Mouse (Mus musculus) adrenal gland, postnatal 36 days (tissue): ENCODE measurements around the gene Prlr. TPM values are rescaled to one million over a fixed set of nuclear protein-coding genes. Genes with fewer than 3 reads are reported as not detected.

ENCODE experiments used
- DNase-seq, 2 experiments: peaks; one replicate each; pipeline ENCODE4 v3.0.0; 2021; ENCODE audit warnings: mixed read lengths in 1 of 2
- total RNA-seq, 2 experiments: library from RNA; stranded (reverse); gene quantifications; 2 replicates each; pipeline ENCODE4 v1.2.3; 2021

The Prlr gene
- total RNA-seq, 2 experiments from 2014 or later = 99.0 to 257 TPM

DNA sequence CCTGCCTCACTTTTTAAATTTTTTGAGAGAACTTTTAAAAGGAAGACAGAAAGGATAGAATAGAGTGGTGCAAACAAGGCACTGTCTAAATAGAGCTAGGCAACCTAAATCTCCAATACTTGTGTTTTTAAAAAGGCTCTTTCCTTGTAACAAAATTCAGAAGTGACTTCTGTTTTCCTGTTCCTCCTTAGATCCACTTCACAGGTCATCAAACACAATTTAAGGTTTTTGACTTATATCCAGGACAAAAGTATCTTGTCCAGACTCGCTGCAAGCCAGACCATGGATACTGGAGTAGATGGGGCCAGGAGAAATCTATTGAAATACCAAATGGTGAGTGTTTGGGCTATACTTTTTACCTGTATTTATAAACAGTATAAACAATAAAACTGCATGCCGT is 148.0 kb downstream of the Prlr start, which contains the start of gene Gm21973:
Gene Gm21973, plus strand, starts transcription at position 301 of the 400 bp plus-strand sequence.
- DNase-seq = no peak

DNA sequence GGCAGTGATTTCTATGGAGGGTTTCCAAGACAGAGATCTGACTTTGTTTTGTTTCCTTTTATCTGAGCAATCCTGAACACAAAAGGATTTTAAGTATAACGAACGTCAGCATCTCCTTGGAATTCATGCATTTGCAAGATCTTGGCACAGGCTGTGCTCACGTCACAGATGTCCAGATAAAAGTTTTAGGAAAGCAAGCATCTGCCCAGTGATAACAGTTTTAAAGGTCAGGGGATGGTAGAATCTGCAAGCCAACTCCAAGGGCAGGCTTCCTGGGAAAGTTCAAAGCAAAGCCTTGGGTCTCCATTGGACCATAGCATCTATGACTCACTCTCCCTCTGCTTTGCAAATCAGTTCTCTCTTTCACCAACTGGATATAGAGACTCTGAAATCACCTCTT is 153.6 kb downstream of the Prlr start:
- DNase-seq = peak; percentile 71 to 85

DNA sequence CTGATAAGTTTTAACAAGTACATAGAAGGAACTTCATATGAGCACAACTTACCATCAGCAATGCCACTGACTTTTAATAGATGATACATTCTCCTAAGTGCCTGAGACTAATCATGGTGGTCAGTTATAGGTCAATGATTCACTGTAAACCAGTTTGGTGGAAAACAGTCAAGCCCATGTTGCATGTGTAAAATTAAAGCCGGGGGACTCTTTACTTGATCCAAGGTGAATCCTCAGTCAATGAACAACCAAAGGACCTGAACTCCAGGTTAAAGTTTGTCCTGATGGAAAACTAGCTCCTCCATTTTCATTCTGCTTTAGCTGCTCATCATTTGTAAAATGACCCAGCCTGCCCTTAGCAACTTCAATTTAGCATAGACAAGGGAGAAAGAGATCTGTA is 155.5 kb downstream of the Prlr start:
- DNase-seq = no peak

DNA sequence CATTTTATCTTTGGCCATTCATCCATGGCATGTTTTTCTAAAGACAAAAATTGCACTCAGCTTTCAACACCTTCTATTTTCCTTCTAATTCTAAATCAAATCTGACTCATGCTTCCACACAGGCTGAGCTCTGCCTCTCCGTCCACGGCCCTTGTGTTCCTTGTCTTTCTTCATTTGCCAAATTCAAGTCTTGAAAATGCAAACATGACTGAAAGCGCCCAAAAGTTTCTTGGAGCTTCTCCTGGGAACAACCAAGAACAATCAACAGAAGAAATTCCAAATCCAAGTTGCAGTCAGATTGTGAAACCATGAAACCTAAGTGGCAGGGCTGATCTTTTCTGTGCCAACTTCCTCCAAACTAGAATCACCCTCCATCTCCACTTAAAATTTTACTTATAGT is 161.6 kb downstream of the Prlr start:
- no peak for DNase-seq

DNA sequence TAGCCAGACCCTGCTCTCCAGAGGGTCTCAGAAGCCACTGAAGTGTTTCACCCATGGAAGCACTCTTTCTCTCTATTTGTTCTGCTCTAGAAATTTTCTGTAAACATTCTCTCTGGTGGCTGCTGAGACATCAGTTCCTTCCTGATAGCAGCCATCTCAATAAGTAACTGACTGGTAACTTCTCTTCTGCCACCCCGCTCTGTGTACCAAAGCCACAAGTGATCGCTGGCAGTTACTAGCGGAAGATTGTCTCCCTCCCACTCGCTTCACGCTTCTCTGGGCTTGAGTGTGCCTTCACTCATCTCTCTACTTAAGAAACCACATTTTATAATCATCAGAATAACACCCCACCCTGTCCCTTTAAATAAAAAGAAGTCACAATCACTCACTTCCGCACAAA is 170.0 kb downstream of the Prlr start:
- no peak for DNase-seq

DNA sequence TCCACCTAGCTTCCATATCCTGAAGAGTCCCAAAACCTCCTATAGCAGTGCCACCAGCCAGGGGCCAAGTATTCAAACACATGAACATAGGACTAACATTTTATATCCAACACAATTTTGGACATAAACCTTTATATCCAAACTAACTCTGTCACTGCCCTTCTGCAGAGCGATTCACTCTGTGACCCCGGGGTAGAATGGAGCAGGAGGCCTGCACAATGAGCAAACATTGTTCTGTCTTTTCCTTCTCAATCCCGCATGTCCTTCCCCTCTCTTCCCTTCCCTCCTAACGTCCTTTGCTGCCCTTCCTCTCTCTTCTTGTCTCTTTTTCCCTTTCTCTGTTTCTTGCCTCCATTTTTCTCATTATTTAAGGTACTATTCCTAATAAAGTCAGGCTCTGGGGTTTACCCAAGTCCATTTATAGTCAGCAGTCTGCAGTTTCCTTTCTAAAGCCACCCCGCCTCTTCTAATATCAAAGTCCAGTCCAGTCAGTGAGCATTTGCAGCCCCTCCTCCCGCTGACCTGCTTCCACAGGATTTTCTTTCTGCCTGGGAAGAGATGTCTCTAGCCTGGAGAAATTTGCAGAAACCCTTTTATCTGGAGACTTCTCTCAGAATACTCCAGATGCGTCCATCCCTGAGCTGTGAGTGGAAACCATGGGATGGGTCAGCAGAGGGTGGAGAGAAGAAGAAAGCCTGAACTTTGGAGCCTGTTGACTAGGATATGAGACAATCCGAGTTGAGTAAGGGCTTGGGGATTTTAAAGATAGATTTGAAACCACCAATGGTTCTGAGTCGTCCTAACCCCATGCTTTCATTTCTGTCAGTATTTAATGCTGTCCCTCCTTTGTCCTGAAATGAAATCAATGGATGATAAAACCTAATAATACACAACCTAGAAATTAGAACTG is 181.3 kb downstream of the Prlr start, which contains the start of gene Agxt2:
Gene Agxt2, plus strand, starts transcription at position 494 of the 910 bp plus-strand sequence.
- no peak for DNase-seq

DNA sequence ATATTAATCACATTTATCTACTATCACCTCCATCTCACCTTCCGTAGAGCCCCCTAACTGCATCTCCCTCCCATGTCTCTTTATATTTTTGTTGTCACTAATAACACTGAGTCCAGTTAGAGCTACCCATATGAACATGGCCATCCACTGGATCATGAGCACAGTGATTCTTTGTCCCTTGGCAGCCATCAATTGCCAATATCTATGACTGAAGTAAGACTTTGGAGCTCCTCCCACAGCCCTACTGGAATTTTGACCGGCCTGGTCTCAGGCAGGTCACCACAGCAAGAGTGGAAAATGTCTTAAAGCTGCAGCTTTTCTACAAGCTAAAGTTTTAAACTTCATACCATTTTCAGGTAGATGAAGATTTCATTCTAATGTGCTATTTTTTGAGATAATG is 189.3 kb downstream of the Prlr start:
- no peak for DNase-seq

DNA sequence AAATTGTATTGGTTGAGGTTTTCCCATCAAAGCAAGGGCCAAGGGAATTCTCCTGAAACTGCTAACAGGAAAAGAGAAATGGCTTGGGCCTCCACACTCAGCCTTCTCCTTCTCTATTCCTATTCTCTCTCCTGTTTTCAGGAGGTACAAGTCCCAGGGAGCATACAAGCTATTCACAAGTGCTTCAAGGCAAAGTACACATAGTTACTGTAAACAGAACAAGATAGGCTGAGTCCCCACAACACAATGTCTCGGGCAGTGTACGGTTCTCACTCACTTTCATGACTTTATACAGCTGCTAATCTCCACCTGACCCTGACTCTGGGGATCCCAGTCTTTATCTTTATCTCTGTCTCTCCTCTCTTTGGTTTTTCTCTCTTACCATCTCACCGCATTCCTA is 198.4 kb downstream of the Prlr start:
- no peak for DNase-seq

DNA sequence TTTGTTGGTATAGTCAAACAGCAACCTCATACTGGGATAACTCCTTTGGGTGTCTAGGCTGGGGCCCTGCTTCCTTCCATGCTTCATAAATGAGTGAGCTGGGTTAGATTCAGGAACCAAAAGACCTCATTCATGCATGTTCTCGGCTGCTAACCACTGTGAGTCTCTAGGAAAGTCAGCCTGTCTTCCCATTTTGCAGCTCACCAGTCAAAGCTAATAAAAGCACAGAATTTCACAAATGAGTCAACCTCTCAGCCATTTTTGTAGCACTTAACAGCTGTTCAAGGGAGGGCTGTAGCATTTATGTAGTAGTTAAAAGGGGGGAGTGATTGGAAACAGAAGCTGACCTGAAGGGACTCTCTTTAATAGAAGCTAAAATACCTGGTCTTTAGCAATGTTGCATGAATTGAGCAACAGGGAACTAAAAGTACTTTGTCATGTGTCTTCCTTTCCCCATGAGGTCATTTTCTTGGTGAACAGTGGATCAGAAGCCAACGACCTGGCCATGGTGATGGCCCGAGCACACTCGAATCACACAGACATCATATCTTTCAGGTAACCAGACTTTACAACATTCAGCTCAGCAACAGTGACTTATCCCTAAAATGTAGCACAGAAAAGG is 201.4 kb downstream of the Prlr start:
- DNase-seq = no peak

DNA sequence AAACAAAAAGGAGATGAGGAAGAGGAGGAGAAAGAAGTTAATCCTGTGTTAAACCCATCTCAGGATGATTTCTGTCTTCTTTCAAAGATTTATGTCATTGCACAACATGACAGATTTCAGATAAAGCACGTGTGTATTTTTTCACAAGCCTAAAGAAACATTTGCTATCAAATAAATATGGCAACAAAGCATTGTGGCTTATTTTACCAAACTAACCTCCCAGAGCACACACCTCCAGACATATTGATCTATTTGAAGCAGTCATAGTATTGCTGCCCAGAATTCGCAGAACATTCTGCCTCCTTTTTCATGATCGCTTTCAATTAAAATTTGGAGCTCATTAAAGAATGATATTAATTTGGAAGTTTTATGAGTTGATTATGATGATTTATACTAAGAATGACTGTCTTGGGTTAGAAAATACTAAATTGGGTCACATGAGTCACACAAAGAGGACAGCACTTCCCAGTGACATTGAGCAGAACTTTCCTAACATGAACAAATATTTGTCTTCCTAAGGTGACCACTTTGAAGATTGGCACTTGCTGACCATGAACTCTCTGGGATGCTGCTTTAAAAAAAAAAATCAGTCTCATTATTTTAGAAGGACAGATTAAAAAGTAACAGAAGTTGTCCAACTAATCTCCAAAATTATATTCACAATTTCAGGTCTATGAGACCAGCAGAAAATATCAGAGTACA is 202.9 kb downstream of the Prlr start:
- no peak for DNase-seq

DNA sequence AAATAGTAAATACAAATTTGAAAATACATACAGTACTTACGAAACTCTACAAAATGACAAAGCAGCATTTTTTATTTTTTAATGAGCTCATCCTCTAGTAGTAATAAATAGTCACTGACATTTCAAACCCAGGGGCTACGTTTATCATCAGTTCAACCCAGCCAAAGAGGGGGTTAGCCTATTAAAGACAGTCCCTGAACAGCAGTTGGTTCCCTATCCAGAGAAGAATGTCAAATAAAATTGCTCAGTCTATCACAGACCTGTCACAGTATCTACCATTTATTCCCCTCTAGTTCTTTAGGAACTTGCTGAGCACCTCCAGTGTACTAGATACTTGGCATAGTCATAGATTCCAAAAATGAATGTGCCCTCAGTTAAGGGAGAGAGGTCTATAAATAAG is 210.2 kb downstream of the Prlr start:
- DNase-seq = no peak

Other genes with a start within 250 kb of the Prlr start
- gene Gm21973, start 148.1 kb downstream of the Prlr start, total RNA-seq = not detected
- 1 to 10 TPM; 1.5 to 3.6 TPM for gene Agxt2, start 181.3 kb downstream of the Prlr start, total RNA-seq